Mouse (Mus musculus) kidney, adult 2 months (tissue): ENCODE results near the gene Bmp2k.

Source experiments
- CTCF ChIP-seq: fragments of 200-500 bp; conservative IDR thresholded peaks from 2 replicates; pipeline ENCODE4 v1.5.1; 2011; ENCODE audit warnings: low read depth, mild to moderate bottlenecking, control low read depth, low read length, moderate library complexity, mixed read lengths; ENCODE audit not compliant: insufficient read depth, insufficient read length
- POLR2A ChIP-seq: fragments of 200-500 bp; IDR thresholded peaks from one replicate; pipeline ENCODE4 v1.6.1; 2011; ENCODE audit warnings: low read depth, low read length, control low read depth

DNA sequence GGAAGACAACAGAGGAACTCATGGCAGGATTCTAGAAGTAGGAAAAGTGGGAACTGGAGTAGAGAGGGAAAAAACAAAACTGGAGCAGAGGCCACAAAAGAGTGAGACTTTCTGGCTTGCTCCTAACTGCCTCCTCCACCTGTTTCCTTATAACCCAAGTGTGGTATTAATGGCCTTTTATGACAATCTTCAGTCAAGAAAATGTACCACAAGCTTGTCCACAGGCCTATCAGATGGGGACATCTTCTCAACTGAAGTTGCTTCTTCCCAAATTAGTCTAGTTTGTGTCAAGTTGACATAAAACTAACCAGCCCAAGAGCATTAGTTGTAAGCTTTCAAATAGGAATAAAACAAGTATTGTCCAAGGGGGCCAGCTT lies 27.0 kb upstream of the Bmp2k start:
- TF ChIP-seq CTCF (no peak), POLR2A (no peak)
